Mouse (Mus musculus) A20 (cell line): ENCODE measurements at regions not wholly inside any gene's neighbourhood (a gene's known extent, or its start where the extent isn't known, plus 50 kb on each side); places are given as distances from the start of the nearest gene placed in this dataset.
A peak's percentile ranks its signal among the peaks of the same experiment; 100 is the strongest.

ENCODE experiments used
- DNase-seq: peaks from one replicate; pipeline ENCODE4 v3.0.0-alpha.2; 2011; ENCODE audit warnings: low read depth, low spot score

- no peak for DNase-seq
Measured at GRCm38 (mm10) chr1:184606541-184606940, 125.9 kb downstream of the Hlx start.

GRCm38 (mm10) chr1:184605666-184606065, 126.8 kb downstream of the Hlx start:
- no peak for DNase-seq

DNA sequence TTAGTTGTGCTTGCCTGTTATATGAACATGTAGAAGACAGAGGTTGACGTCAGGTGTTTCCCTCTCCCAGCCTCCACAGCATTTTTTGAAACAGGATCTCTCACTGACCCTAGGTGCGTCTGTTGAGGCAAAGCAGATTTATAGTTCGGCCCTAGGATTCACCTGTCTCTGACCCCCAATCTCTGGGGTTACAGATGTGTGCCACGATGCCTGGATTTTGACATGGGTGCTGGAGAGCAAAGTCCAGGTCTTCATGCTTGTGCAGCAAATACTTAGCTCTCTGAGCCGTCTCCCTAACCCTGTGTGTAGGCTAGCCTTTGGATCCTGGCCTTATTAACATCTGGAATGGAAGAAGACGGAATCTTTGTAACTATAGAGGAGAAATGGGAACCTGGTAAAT, 129.3 kb downstream of the Hlx start:
- no peak for DNase-seq

- DNase-seq: no peak
Measured at GRCm38 (mm10) chr1:184595449-184595848, 137.0 kb downstream of the Hlx start.

- no peak for DNase-seq
Measured at GRCm38 (mm10) chr1:184590634-184591033, 141.8 kb downstream of the Hlx start.

GRCm38 (mm10) chr1:184589277-184589676, 143.1 kb downstream of the Hlx start:
- DNase-seq: no peak

- DNase-seq: no peak
Measured at GRCm38 (mm10) chr1:184584505-184584874, 147.9 kb downstream of the Hlx start.

DNA sequence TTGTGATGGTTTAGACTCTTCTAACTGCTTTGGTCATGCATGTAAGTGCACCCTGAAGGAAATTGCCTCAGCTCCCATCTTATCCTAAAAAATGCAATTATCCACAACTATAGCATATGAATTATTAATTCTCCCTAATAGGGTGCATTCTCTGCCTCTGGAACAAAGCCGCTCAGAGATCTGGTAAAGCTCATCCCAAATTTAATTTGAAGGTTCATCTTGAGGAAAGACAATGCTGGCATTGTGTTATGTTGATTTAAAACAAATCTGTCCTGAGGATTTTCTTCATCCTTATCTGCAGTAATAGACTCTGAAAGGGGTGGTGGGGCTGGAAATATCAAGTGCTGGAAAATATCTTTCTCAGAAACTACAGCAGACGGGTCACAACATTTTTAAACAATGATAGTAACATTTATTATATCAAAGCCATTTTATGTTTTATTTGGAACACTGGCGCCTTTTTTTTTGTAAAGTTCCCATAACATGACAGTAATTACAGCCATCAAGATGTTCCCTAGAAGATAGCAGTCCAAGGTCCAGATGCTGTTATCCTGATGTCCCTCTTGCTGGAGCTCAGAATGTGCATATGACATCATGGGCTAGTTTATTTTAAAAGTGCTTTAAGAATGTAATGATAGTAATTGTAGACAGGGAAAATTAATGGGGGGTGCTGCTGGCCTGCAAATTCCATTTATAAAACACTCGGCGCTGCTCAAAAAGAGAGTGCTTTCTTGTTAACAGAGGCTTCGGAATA, 148.5 kb downstream of the Hlx start:
- DNase-seq: no peak

GRCm38 (mm10) chr1:184579475-184579874, 152.9 kb downstream of the Hlx start:
- DNase-seq: no peak

DNA sequence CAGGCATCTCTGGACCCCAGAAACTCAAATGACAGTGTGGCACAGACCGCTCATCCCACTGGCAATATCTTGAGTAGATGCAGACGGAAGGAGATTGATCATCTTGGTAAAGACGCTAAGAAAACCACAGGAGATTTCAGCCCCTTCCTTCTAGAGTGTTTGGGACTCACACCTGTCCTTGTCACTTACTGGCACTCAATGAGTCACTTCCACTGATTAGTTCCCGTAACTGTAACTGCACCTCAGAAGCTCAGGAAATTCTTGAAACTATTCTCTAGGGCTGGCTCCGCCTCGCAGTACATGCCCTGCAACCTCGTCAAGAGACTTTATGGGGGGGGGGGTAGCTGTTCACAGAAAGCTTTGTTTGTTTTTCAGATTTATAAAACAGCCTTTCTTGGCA, 155.9 kb downstream of the Hlx start:
- no peak for DNase-seq

GRCm38 (mm10) chr1:184573325-184573724, 159.1 kb downstream of the Hlx start:
- DNase-seq: no peak

DNA sequence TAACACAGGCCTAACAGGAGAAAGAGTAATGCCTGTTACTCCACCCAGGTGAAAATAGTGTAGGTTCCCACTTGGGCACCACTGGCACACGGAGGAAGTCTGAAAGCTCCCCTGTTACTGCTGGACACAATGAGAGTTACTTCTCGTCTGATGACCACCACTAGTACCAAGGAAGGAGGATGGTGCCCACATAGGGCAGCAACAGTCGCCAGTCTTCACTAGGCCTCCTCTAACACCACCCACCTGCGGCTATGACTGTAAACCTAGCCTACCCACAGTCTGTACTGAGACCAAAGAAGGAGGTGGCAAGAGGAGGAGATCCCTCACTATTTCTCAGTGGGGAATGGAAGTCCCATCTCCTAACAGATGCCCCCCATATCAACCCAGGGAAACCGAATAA, 161.7 kb downstream of the Hlx start:
- no peak for DNase-seq

DNA sequence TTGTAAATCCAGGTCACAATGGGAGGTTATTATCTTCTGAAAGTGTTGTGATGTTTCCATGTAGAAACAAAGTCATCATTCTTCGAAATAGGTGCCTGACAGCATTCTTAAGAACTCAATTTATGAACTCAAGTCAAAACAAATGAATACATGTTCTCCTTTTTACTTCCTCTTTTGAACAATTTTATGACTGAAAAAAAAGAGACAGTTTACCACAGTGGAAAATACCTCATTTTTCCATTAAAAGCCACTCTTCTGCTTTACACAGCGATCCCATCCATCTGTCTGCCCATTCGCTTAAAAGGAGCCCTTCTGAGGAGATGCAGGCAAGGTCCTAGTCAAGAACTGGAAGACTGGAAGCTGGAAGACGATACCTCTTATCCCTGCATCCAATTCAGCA, 169.5 kb downstream of the Hlx start:
- peak; percentile 56 for DNase-seq

DNA sequence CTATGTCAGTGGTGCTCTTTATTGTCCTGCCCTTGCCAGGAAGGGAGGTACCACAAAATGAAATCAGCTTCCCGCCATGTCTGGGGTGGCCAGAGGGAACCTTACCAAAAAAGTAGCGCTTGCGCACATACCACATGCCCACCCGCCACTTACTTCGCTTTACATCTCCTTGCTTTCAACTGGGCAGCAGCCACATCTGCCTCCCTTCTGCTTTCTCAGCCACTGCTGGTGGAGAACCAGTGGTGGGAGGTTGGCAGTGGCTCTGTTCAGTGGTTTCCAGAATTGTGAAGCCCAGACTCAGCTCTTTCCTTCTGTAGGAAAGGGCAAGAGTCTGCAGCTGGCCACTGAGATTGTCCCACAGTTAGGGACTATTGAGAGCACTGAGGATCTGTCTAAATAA, 170.2 kb downstream of the Hlx start:
- DNase-seq: no peak

DNA sequence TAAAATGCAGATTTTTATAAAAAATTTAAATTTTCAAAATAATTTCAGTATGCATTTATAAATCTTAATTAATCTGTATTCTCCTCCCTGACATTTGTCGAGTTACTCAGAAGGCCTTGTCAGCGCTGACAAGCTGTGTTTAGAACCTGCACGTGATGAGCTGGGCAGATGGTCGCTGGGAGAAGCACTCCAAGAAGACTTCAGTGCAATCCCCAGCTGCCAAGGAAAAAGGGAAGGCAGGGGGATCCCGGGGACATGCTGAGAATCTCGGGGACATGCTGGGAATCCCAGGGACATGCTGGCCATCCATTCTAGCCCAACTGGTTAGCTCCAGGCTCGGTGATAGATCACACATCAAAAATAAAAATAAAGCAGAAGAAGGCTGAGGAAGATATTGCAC, 172.9 kb downstream of the Hlx start:
- DNase-seq: no peak

GRCm38 (mm10) chr1:184553791-184554190, 178.6 kb downstream of the Hlx start:
- DNase-seq: no peak

- DNase-seq: no peak
Measured at GRCm38 (mm10) chr1:184550491-184550890, 181.9 kb downstream of the Hlx start.

GRCm38 (mm10) chr1:184547650-184548235, 184.7 kb downstream of the Hlx start:
- no peak for DNase-seq

- DNase-seq: no peak
Measured at GRCm38 (mm10) chr1:184546140-184546661, 186.2 kb downstream of the Hlx start.

- DNase-seq: no peak
Measured at GRCm38 (mm10) chr1:184545111-184545510, 187.3 kb downstream of the Hlx start.

GRCm38 (mm10) chr1:184542321-184543115, 189.9 kb downstream of the Hlx start:
- DNase-seq: peak; percentile 54

GRCm38 (mm10) chr1:184539818-184540217, 192.6 kb downstream of the Hlx start:
- DNase-seq: no peak
